Mouse (Mus musculus): Measurements from ENCODE around the gene Mta1. TPM values are rescaled to one million over a fixed set of nuclear protein-coding genes. Genes with fewer than 3 reads are reported as not detected.

Gene Mta1
- polyA plus RNA-seq, 1 experiment from 2014 or later: 20.5 TPM

GRCm38 (mm10) chr12:113073420-113074328 is 24.4 kb upstream of the Mta1 start:
- peak overlapping the region; percentile 66 for H3K4me3 ChIP-seq
- H3K27me3 ChIP-seq (ENCODE audit: low read depth, poor library complexity, severe bottlenecking): no peaks in the 10 kb centered on the region
- H3K36me3 ChIP-seq: peaks cover 38% of the 10 kb centered on the region
- H3K27ac ChIP-seq (replicated peaks): peak overlapping the region; percentile 91
- 15% methylated on average over 15 of the region's 15 CpGs for WGBS
- peak; percentile 34 for DNase-seq (ENCODE audit: low spot score)
- H3K4me1 ChIP-seq: peaks cover 26% of the 10 kb centered on the region
- no peaks in the 10 kb centered on the region for H3K9me3 ChIP-seq (replicated peaks)

DNA sequence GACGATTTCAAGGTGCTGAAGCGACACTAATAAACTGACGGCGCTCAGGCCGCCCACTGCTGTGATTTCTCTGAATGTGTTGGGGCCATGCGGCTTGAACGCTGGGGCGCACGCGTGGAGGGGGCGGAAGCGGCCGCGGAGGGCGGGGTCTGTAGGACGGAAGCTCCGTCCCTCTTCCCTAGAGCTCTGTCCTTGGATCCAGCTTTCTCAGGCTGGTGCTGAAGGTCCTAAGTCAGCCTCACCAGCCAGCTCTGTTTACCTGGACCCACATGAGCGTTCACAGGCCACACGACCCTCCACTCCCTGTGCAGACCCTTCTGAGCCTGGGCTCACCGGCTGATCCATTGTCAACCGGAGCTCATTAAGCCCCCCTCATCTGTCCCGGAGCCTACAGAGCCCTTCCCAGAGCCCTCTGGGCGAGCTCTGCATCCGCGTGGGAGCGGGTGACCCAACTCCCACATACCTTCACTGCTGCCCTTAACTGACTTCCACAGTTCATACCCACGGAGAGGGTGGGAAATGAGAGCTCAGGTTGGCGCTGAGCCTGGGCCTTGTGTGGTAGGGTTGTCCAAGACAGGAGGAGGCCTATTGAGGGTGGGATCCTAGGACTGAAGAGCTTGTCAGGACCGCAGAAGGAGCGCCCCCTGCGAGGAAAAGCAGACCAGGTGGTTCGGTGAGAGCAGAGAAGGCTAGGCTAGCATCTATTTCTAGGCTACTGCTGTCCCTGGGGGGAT is 23.6 kb upstream of the Mta1 start, which contains the start of gene Tex22:
Gene Tex22, plus strand, starts transcription at position 174 of the 734 bp plus-strand sequence.
- Histone ChIP-seq H3K4me3 (peak within 1 kb of the TSS; percentile 66), H3K27ac (replicated peaks) (peak within 1 kb of the TSS; percentile 91), H3K4me1 (peaks cover 26% of the 10 kb centered on the region), H3K36me3 (peaks cover 30% of the 10 kb centered on the region), H3K27me3 (ENCODE audit: low read depth, poor library complexity, severe bottlenecking) (no peaks in the 10 kb centered on the region), H3K9me3 (replicated peaks) (no peaks in the 10 kb centered on the region)
- 3% methylated on average over 32 of the region's 32 CpGs for WGBS
- DNase-seq (ENCODE audit: low spot score): peak; percentile 84

DNA sequence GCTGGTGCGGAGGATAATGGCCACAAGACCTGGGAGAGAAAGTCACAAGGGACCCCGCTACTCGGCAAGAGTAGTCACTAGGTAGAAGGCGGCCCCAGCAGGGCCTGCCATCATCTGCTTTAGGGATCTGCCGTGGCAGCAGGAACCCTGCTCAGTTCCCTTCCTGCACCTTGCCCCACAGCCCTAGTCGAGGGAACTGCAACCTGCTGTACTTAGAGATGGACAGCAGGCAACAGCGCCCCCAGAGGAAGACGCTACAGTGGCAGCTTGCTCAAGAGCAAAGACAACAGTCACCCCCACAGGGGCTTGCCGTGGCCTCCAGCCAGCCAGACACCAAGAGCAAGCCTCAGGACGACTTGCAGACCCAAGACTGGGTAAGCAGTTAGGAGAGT is 23.0 kb upstream of the Mta1 start:
- H3K4me1 ChIP-seq: peaks cover 26% of the 10 kb centered on the region
- no peaks in the 10 kb centered on the region for H3K27me3 ChIP-seq (ENCODE audit: low read depth, poor library complexity, severe bottlenecking)
- H3K4me3 ChIP-seq: peak overlapping the region; percentile 66
- peak; percentile 88 for DNase-seq (ENCODE audit: low spot score)
- 7% methylated on average over 10 of the region's 10 CpGs for WGBS
- H3K27ac ChIP-seq (replicated peaks): peak overlapping the region; percentile 91
- no peaks in the 10 kb centered on the region for H3K9me3 ChIP-seq (replicated peaks)
- H3K36me3 ChIP-seq: peaks cover 25% of the 10 kb centered on the region

DNA sequence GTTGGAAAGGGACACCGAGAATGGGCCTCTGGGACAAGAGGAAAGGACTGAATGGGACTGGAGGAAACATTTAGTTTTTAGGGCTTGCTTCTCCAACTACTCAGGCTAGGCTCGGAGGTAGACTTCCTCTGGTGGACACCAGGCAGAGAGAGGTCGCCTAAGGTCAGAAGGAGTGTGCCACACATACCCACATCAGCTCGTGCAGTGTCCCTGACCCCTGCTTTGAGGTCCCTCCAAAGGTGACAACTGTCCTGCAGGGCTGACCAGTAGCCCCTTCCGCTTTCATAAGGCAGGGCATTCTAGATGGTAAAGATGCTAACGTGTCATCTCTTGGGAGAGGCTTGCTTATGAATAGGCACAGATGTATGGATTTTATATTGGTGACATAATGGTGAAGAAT is 22.6 kb upstream of the Mta1 start:
- 62% methylated on average over 6 of the region's 6 CpGs for WGBS
- Histone ChIP-seq H3K4me1 (peaks cover 26% of the 10 kb centered on the region), H3K4me3 (peak overlapping the region; percentile 66; the same call in 1 of the 2 replicates), H3K27ac (replicated peaks) (peak overlapping the region; percentile 91), H3K9me3 (replicated peaks) (no peaks in the 10 kb centered on the region), H3K36me3 (peaks cover 20% of the 10 kb centered on the region), H3K27me3 (ENCODE audit: low read depth, poor library complexity, severe bottlenecking) (no peaks in the 10 kb centered on the region)
- no peak for DNase-seq (ENCODE audit: low spot score)

GRCm38 (mm10) chr12:113087276-113087675 is 10.8 kb upstream of the Mta1 start:
- H3K4me3 ChIP-seq: no peak overlapping the region
- H3K9me3 ChIP-seq (replicated peaks): no peaks in the 10 kb centered on the region
- peaks cover 3% of the 10 kb centered on the region; the same call in 1 of the 2 replicates for H3K4me1 ChIP-seq
- WGBS: 87% methylated on average over 3 of the region's 3 CpGs
- no peaks in the 10 kb centered on the region for H3K27me3 ChIP-seq (ENCODE audit: low read depth, poor library complexity, severe bottlenecking)
- H3K27ac ChIP-seq (replicated peaks): no peak overlapping the region
- no peak for DNase-seq (ENCODE audit: low spot score)
- no peaks in the 10 kb centered on the region for H3K36me3 ChIP-seq

- H3K9me3 ChIP-seq (replicated peaks): no peaks in the 10 kb centered on the region
- H3K27ac ChIP-seq (replicated peaks): no peak overlapping the region
- H3K36me3 ChIP-seq: no peaks in the 10 kb centered on the region
- WGBS: 36% methylated on average over 4 of the region's 4 CpGs
- H3K4me3 ChIP-seq: no peak overlapping the region
- H3K27me3 ChIP-seq (ENCODE audit: low read depth, poor library complexity, severe bottlenecking): no peaks in the 10 kb centered on the region
- DNase-seq (ENCODE audit: low spot score): no peak
- H3K4me1 ChIP-seq: peaks cover 3% of the 10 kb centered on the region; the same call in 1 of the 2 replicates
Observed at GRCm38 (mm10) chr12:113088026-113088425, 10.1 kb upstream of the Mta1 start.

- no peaks in the 10 kb centered on the region for H3K27me3 ChIP-seq (ENCODE audit: low read depth, poor library complexity, severe bottlenecking)
- no peak overlapping the region for H3K27ac ChIP-seq (replicated peaks)
- no peak for DNase-seq (ENCODE audit: low spot score)
- no peaks in the 10 kb centered on the region for H3K9me3 ChIP-seq (replicated peaks)
- peaks cover 3% of the 10 kb centered on the region; the same call in 1 of the 2 replicates for H3K4me1 ChIP-seq
- H3K4me3 ChIP-seq: no peak overlapping the region
- H3K36me3 ChIP-seq: no peaks in the 10 kb centered on the region
- WGBS: 92% methylated on average over 6 of the region's 6 CpGs
Observed at GRCm38 (mm10) chr12:113089107-113089506, 9.0 kb upstream of the Mta1 start.

GRCm38 (mm10) chr12:113090053-113090452 is 8.0 kb upstream of the Mta1 start:
- H3K4me3 ChIP-seq: no peak overlapping the region
- no peaks in the 10 kb centered on the region for H3K9me3 ChIP-seq (replicated peaks)
- H3K27ac ChIP-seq (replicated peaks): no peak overlapping the region
- no peaks in the 10 kb centered on the region for H3K27me3 ChIP-seq (ENCODE audit: low read depth, poor library complexity, severe bottlenecking)
- DNase-seq (ENCODE audit: low spot score): no peak
- H3K36me3 ChIP-seq: no peaks in the 10 kb centered on the region
- WGBS: 83% methylated on average over 17 of the region's 17 CpGs
- peaks cover 3% of the 10 kb centered on the region; the same call in 1 of the 2 replicates for H3K4me1 ChIP-seq

GRCm38 (mm10) chr12:113097040-113097439 is 1.0 kb upstream of the Mta1 start:
- Histone ChIP-seq H3K9me3 (replicated peaks) (no peaks in the 10 kb centered on the region), H3K27me3 (ENCODE audit: low read depth, poor library complexity, severe bottlenecking) (no peaks in the 10 kb centered on the region), H3K4me1 (peaks cover 43% of the 10 kb centered on the region), H3K4me3 (peak overlapping the region; percentile 93), H3K27ac (replicated peaks) (peak overlapping the region; percentile 99), H3K36me3 (peaks cover 21% of the 10 kb centered on the region)
- no peak for DNase-seq (ENCODE audit: low spot score)
- 86% methylated on average over 5 of the region's 5 CpGs for WGBS

DNA sequence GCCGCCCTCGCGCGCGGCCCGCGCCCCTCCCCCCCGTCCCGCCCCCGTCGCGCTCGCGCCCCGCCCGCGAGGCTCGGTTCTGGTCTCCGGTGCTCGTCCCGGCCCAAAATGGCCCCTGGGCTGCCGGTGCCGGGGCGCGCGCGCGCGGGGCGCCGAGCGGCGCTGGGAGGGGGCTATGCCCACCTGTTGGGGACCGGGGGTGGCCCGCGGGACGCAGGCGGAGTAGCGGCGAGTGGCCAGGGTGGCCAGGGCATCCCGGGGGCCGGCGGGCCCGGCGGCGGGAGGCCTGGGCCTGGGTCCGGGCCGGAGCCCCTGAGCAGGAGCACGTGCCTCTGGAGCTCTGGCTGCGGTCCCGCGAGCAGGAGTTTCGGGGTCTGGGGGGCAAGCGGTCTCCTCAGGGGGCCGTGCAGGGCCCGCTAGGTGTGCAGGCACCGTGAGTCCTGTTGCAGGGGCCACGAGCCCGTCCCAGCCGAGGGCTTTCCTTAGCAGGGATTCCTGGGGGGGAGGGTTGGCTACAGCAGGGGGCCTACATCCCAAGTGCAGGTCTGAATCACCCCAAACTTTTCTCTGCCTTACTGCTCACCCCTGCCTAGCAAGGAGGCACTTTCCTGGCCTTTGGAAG is 563 bp downstream of the Mta1 start:
- peaks cover 37% of the 10 kb centered on the region for H3K36me3 ChIP-seq
- H3K9me3 ChIP-seq (replicated peaks): no peaks in the 10 kb centered on the region
- peak overlapping the region; percentile 93 for H3K4me3 ChIP-seq
- WGBS: 1% methylated on average over 29 of the region's 60 CpGs
- DNase-seq (ENCODE audit: low spot score): peak; percentile 56
- H3K4me1 ChIP-seq: peaks cover 57% of the 10 kb centered on the region
- H3K27me3 ChIP-seq (ENCODE audit: low read depth, poor library complexity, severe bottlenecking): no peaks in the 10 kb centered on the region
- peak overlapping the region; percentile 99 for H3K27ac ChIP-seq (replicated peaks)

DNA sequence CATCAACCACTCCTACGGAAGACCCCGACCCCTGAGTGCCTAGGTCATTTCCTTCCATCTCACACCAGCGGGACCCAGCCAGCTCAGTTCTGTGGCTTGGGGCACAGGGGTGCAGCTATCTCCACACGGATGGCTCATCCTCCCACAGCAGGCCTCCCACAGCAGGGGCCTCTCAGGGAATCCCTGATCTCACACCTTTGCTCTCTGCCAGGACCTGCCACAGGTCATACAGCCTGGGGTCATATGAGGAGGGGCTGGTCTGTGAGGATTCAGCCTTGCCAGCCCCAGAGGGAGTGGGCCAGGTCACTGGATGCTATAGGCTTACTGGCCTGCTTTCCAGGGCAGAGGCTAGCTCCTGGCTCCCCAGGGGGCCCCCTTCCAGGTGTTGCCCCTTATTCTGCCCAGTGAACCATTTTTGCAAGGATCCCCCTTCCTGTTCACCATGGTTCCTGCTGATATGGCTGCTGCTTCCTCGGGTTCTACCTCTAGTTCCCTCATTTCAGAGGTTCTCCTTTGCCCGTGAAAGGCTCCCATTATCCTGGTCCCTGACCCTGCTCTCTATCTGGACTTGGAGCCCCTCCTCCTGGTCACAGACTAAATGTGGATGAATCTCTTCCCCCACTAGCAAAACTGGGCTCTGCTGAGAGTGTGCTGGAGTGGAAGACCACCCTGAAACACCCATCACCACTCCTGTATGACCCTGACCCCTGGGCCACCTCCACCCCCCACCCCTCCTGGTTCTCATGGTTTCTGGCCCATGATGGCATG is 1.6 kb downstream of the Mta1 start:
- DNase-seq (ENCODE audit: low spot score): no peak
- Histone ChIP-seq H3K27me3 (ENCODE audit: low read depth, poor library complexity, severe bottlenecking) (no peaks in the 10 kb centered on the region), H3K27ac (replicated peaks) (peak overlapping the region; percentile 99), H3K4me3 (peak overlapping the region; percentile 93), H3K4me1 (peaks cover 64% of the 10 kb centered on the region), H3K36me3 (peaks cover 47% of the 10 kb centered on the region), H3K9me3 (replicated peaks) (no peaks in the 10 kb centered on the region)
- WGBS: 46% methylated on average over 6 of the region's 6 CpGs

Measured in midbrain, embryonic 10.5 days (tissue).